Mouse (Mus musculus) heart, adult 2 months (tissue): ENCODE data around the gene Gm20388. TPM values are rescaled to one million over a fixed set of nuclear protein-coding genes. Genes with fewer than 3 reads are reported as not detected.

Source experiments
- DNase-seq, 2 experiments: peaks; one replicate each; pipeline ENCODE4 v3.0.0; 2021
- H3K27ac ChIP-seq: fragments of 200-600 bp; 2 replicates; pipeline ENCODE4 v1.8.1; 2022
- H3K27me3 ChIP-seq: fragments of 200-500 bp; 2 replicates; pipeline ENCODE4 v1.6.1; 2012; ENCODE audit warnings: mild to moderate bottlenecking, low read length, inconsistent platforms, mixed read lengths; ENCODE audit not compliant: control insufficient read depth, insufficient read depth
- H3K36me3 ChIP-seq: fragments of 200-500 bp; 2 replicates; pipeline ENCODE4 v1.6.1; 2012; ENCODE audit warnings: low read length, inconsistent platforms; ENCODE audit not compliant: control insufficient read depth, insufficient read depth
- H3K4me1 ChIP-seq: fragments of 200-500 bp; 2 replicates; pipeline ENCODE4 v1.6.1; 2011; ENCODE audit warnings: low read length; ENCODE audit not compliant: control insufficient read depth, insufficient read depth
- H3K4me3 ChIP-seq: fragments of 200-600 bp; 2 replicates; pipeline ENCODE4 v1.8.1; 2022
- H3K79me2 ChIP-seq: fragments of 200-500 bp; replicated peaks from 2 replicates; pipeline ENCODE4 v1.6.1; 2012; ENCODE audit warnings: mild to moderate bottlenecking, inconsistent platforms, low read length, moderate library complexity, mixed read lengths; ENCODE audit not compliant: control insufficient read depth, insufficient read depth
- H3K9ac ChIP-seq: fragments of 200-500 bp; 2 replicates; pipeline ENCODE4 v1.6.1; 2012; ENCODE audit warnings: low read depth, mild to moderate bottlenecking, control low read depth, inconsistent platforms, low read length, mixed read lengths
- CTCF ChIP-seq: fragments of 200-600 bp; IDR thresholded peaks from 2 replicates; pipeline ENCODE4 v1.8.1; 2022; ENCODE audit warnings: antibody characterized with exemption, mild to moderate bottlenecking, moderate library complexity
- EP300 ChIP-seq: fragments of 200-500 bp; IDR thresholded peaks from 2 replicates; pipeline ENCODE4 v1.6.1; 2011; ENCODE audit warnings: low read depth, low read length, control low read depth; ENCODE audit not compliant: insufficient read depth
- POLR2A ChIP-seq: fragments of 200-500 bp; IDR thresholded peaks from 2 replicates; pipeline ENCODE4 v1.6.1; 2011; ENCODE audit warnings: mild to moderate bottlenecking, low read depth, low read length, control low read depth; ENCODE audit not compliant: insufficient read depth
- WGBS: fragments of 180-500 bp; shearing (Covaris S2); methylation state at CpG from one replicate; pipeline ENCODE4 v1.1.7; 2018; 5-methylcytosine and 5-hydroxymethylcytosine counted together
- intact Hi-C: fragments of 180-260 bp; cut with DNase I; formaldehyde crosslinking; loops from one replicate; pipeline ENCODE4 v1.15.1; 2025
- polyA plus RNA-seq: library from polyadenylated mRNA; depleted of rRNA; stranded (reverse); fragments of >200 nt; gene quantifications from 2 replicates; pipeline ENCODE4 v1.2.3, GENCODE M21; 2012
- total RNA-seq, 2 experiments: library from RNA; stranded (reverse); gene quantifications; 2 replicates each; pipeline ENCODE4 v1.2.3; 2021

Gm20388 gene
- total and polyA plus RNA-seq, 3 experiments: 1.8 to 32.3 TPM; not detected in 1

DNA sequence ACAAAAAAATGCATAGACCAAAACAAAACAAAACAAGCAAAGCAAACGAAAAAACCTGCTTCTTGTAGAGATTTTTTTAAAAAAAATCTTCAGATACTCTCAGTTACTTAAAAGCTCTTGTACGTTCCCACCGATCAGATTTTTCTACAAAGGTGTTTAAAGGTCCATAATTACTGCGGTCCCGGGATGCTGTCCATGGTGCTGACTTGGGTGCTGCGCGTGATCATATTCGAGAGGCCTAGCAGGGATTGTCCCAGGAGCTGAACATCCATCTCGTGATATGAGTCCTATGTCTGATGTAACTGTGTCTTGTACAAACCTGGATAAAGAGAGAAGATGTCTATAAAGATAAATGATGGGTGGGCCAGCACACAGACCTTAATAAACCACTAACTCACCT lies 3927.9 kb downstream of the Gm20388 start:
- Histone ChIP-seq H3K27me3 (no peaks in the 10 kb centered on the region), H3K4me3 (no peak overlapping the region), H3K4me1 (no peaks in the 10 kb centered on the region), H3K27ac (no peak overlapping the region), H3K36me3 (no peaks in the 10 kb centered on the region), H3K79me2 (no peaks in the 10 kb centered on the region), H3K9ac (no peak overlapping the region)
- 61% methylated on average over 9 of the region's 9 CpGs for WGBS
- TF ChIP-seq POLR2A: no peak
- no peak for TF ChIP-seq CTCF
- no peak for TF ChIP-seq EP300
- intact Hi-C loops: no loop called here
- no peak for DNase-seq

DNA sequence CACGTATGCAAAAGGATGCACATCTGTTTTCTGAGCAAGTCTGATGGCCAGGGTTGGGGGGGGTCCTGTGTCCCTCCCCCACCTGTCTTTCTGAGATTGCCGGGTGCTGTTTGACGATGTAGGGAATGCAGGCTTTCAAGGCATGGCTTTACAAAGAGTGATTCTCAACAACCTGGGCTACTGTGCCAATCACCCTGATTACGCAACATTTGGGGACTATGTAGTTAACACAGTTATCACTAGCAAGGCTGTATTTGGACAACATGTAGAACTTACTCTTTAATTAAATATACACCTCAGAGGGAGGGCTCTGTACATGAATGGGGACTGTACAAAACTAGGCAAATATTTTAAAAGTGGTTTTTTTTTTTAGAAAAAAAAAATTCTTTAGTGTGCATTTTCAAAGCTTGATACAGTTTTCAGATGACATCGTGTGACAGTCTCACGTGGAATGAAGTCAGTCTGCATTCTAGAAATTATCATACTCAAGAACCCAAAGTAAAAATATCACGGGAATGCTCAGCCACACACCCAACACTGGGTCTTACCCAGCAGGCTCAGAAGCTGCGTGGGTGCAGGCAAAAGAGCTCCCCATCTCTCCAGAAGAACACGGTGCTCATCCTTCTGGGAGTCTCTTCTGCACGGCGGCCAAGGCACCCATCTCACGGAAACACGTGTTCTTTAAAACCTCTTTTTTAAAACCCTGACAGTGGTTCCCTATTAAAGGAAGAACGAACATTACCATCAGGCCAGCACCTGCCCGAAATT lies 3930.1 kb downstream of the Gm20388 start:
- no peaks in the 10 kb centered on the region for H3K27me3 ChIP-seq
- 85% methylated on average over 15 of the region's 15 CpGs for WGBS
- no peak overlapping the region for H3K27ac ChIP-seq
- DNase-seq: no peak
- no peak overlapping the region for H3K9ac ChIP-seq
- TF ChIP-seq EP300 (no peak), CTCF (no peak), POLR2A (no peak)
- intact Hi-C loops: no loop called here
- H3K4me3 ChIP-seq: no peak overlapping the region
- no peaks in the 10 kb centered on the region for H3K36me3 ChIP-seq
- no peaks in the 10 kb centered on the region for H3K4me1 ChIP-seq
- H3K79me2 ChIP-seq: no peaks in the 10 kb centered on the region

DNA sequence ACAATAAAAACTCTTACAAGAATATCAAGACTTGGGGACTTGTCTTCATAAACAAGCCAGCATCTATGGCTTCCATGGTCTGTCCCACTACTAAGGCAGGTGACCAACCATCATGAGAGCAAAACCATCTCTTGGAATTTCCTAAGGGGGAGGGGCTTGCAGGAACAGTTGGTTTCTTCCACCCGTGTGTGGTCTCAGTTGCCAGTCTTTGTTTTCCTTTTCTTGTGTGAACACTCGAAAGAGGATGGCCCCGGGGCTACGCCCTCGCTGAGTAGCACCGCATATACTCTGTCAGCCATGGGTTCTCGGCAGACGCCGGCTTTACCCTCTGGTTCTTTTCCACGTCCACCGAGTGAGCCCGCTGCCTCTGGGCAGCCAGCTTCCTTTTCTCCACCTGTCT lies 3931.4 kb downstream of the Gm20388 start:
- TF ChIP-seq EP300 (no peak), CTCF (no peak), POLR2A (no peak)
- Histone ChIP-seq H3K9ac (no peak overlapping the region), H3K4me1 (no peaks in the 10 kb centered on the region), H3K79me2 (no peaks in the 10 kb centered on the region), H3K27ac (no peak overlapping the region), H3K27me3 (no peaks in the 10 kb centered on the region), H3K36me3 (no peaks in the 10 kb centered on the region), H3K4me3 (no peak overlapping the region)
- 88% methylated on average over 12 of the region's 12 CpGs for WGBS
- no peak for DNase-seq
- intact Hi-C loops: no loop called here

DNA sequence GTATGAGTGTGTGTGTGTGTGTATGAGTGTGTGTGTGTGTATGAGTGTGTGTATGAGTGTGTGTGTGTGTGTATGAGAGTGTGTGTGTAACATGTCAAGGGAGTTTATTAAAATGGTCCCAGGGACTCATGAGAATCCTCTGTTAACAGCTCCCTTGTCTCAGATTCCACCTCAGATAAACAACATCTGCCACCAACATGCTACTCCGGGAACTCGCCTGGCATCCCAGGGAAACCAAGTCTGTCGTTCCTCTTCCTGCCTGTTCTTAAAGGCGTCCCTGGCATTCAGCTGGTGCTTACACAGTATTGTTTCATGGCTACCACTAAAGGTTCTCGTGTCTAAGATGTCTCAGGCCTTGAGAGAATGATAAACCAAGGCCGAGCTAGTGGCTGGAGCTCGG lies 3933.7 kb downstream of the Gm20388 start:
- Histone ChIP-seq H3K4me3 (no peak overlapping the region), H3K9ac (no peak overlapping the region), H3K27me3 (no peaks in the 10 kb centered on the region), H3K4me1 (no peaks in the 10 kb centered on the region), H3K79me2 (no peaks in the 10 kb centered on the region), H3K36me3 (no peaks in the 10 kb centered on the region), H3K27ac (no peak overlapping the region)
- DNase-seq: no peak
- 82% methylated on average over 7 of the region's 7 CpGs for WGBS
- TF ChIP-seq POLR2A (no peak), CTCF (no peak), EP300 (no peak)
- intact Hi-C loops: no loop called here

DNA sequence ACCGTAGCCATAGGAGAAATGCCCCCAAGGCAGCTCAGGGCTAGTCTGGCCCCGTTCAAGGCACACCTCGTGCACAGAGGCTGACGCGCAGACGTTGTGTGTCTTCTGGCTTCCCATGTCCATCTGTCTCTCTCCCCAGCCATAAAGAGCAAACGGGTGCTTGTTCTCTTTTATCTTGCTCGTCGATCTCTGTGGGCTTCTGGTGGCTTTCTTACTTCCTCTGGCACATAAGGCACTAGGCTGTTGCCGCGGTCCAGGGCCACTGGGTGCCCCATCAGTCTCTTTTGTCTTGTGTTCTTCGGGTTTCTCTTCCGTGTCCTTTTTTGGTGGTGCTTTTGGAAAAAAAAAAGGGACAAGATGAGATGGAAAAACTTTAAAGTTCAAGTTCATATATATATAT lies 3934.5 kb downstream of the Gm20388 start:
- H3K4me3 ChIP-seq: no peak overlapping the region
- H3K27me3 ChIP-seq: no peaks in the 10 kb centered on the region
- intact Hi-C loops: no loop called here
- no peak for DNase-seq
- WGBS: 85% methylated on average over 13 of the region's 13 CpGs
- H3K79me2 ChIP-seq: no peaks in the 10 kb centered on the region
- H3K36me3 ChIP-seq: no peaks in the 10 kb centered on the region
- no peak overlapping the region for H3K9ac ChIP-seq
- no peak overlapping the region for H3K27ac ChIP-seq
- TF ChIP-seq CTCF (no peak), EP300 (no peak), POLR2A (no peak)
- H3K4me1 ChIP-seq: no peaks in the 10 kb centered on the region

DNA sequence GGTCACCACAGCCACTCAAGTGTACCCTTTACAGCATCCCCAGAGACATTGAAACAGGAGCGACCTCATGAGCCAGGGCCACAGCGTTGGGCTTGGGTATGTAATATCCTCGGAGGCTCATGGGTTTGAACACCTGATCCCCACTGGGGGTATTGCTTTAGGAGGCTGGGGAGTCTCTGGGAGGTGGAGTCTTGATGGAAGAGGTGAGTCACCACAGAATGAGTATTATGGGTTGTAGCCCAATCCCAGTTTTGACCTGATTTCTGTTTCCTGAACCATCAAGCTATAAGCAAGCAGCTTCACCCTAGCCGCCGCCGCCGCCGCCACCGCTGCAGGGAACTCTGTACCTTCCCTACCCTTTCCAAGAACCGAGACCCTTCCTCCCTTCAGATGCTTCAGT lies 3935.3 kb downstream of the Gm20388 start:
- Histone ChIP-seq H3K36me3 (no peaks in the 10 kb centered on the region), H3K27me3 (no peaks in the 10 kb centered on the region), H3K4me1 (no peaks in the 10 kb centered on the region), H3K79me2 (no peaks in the 10 kb centered on the region), H3K27ac (no peak overlapping the region), H3K4me3 (no peak overlapping the region), H3K9ac (no peak overlapping the region)
- intact Hi-C loops: no loop called here
- TF ChIP-seq POLR2A (no peak), EP300 (no peak), CTCF (no peak)
- 88% methylated on average over 10 of the region's 10 CpGs for WGBS
- DNase-seq: no peak
